21 mouse cellular contexts compared by ENCODE assay signal in genomic region chr10:90779561-90780400, GRCm38 (mm10).
DNase-seq lines count a peak whose midpoint lies in the region; ATAC-seq and TF ChIP-seq lines count a peak whose summit lies in the region.
"Had no signal": no experiment of that assay in that cellular context is flagged by ENCODE, and none has a peak within 500 bp of the region (broad histone marks: within the 10 kb centered on the region; RNA-seq: fewer than 3 reads in every experiment).

No protein-coding gene starts in this region.

- no peak for DNase-seq in hindbrain, embryonic 11.5 days (ENCODE audit: low spot score)
- DNase-seq in left cerebral cortex, adult 2 months (ENCODE audit: extremely low spot score in 1 of 2, low spot score in 2 of 2), result no peak
- DNase-seq in left cerebral cortex, adult 9 months (ENCODE audit: low spot score in 2 of 2), result no peak
- DNase-seq in ES-E14 (ENCODE audit: low read depth, low spot score), result peak; percentile 42
- DNase-seq in mesoderm, embryonic 11.5 days (ENCODE audit: low read depth, low spot score), result peak; percentile 29
- DNase-seq in urinary bladder, postnatal 25 days (ENCODE audit: low spot score), result no peak
- DNase-seq: adrenal gland, postnatal 36 days; B cell, adult 2 months; cerebellum, adult 8-10 months; heart, postnatal 14 days; liver; right cerebral cortex, postnatal 14 days; spleen, adult 18-20 months; thymus, postnatal 25 days had no signal

- in situ Hi-C loops in ES-E14 (cut with MboI; ENCODE audit: low sequenced_read_pairs in 2 of 2, unreplicated experiment in 2 of 2), result no loop called here

- H3K9ac ChIP-seq in hindbrain, embryonic 15.5 days, result no peak overlapping the region
- no peak overlapping the region for H3K9ac ChIP-seq in hindbrain, embryonic 11.5 days (ENCODE audit: low read depth, low read length)
- no peak overlapping the region for H3K9ac ChIP-seq in ES-E14 (ENCODE audit: insufficient read depth, low read depth, low read length, poor library complexity, severe bottlenecking)
- H3K9ac ChIP-seq: embryonic facial prominence, embryonic 13.5 days; heart, embryonic 12.5 days; midbrain, embryonic 13.5 days had no signal

- H3K27ac ChIP-seq in hindbrain, embryonic 15.5 days (replicated peaks), result no peak overlapping the region
- H3K27ac ChIP-seq in hindbrain, embryonic 11.5 days (ENCODE audit: low read depth, low read length), result no peak overlapping the region
- no peak overlapping the region for H3K27ac ChIP-seq in left cerebral cortex, adult 2 months
- H3K27ac ChIP-seq in ES-E14 (ENCODE audit: insufficient read depth, low read depth, low read length, poor library complexity, severe bottlenecking), result no peak overlapping the region
- H3K27ac ChIP-seq: embryonic facial prominence, embryonic 13.5 days; midbrain, embryonic 13.5 days had no signal

- 55% methylated on average over 13 of the region's 13 CpGs for WGBS in hindbrain, embryonic 15.5 days
- WGBS in hindbrain, embryonic 11.5 days, result 49% methylated on average over 13 of the region's 13 CpGs

- no peaks in the 10 kb centered on the region for H3K9me3 ChIP-seq in hindbrain, embryonic 15.5 days
- H3K9me3 ChIP-seq in hindbrain, embryonic 11.5 days (ENCODE audit: control insufficient read depth, low read length), result no peaks in the 10 kb centered on the region
- H3K9me3 ChIP-seq in ES-E14 (ENCODE audit: control insufficient read depth, insufficient read depth, low read depth, low read length), result no peaks in the 10 kb centered on the region
- H3K9me3 ChIP-seq: embryonic facial prominence, embryonic 13.5 days; heart, embryonic 12.5 days; midbrain, embryonic 13.5 days had no signal

- intact Hi-C loops in left cerebral cortex, adult 2 months (cut with DNase I), result no loop called here

- H3K27me3 ChIP-seq in hindbrain, embryonic 15.5 days, result no peaks in the 10 kb centered on the region
- H3K27me3 ChIP-seq in hindbrain, embryonic 11.5 days (ENCODE audit: control insufficient read depth, insufficient read depth, low read length), result no peaks in the 10 kb centered on the region
- H3K27me3 ChIP-seq: embryonic facial prominence, embryonic 13.5 days; heart, embryonic 12.5 days; midbrain, embryonic 13.5 days had no signal

- H3K4me1 ChIP-seq in hindbrain, embryonic 15.5 days (replicated peaks), result no peaks in the 10 kb centered on the region
- no peaks in the 10 kb centered on the region for H3K4me1 ChIP-seq in hindbrain, embryonic 11.5 days (replicated peaks; ENCODE audit: control insufficient read depth, insufficient read depth, low read length)
- peaks cover 0 to 6% of the 10 kb centered on the region in 2 experiments; a peak in 2 of 4 replicates for H3K4me1 ChIP-seq in ES-E14 (ENCODE audit: control insufficient read depth in 2 of 2, insufficient read depth in 2 of 2, low read length in 2 of 2, poor library complexity in 1 of 2)
- H3K4me1 ChIP-seq: embryonic facial prominence, embryonic 13.5 days; heart, embryonic 12.5 days; midbrain, embryonic 13.5 days had no signal

- ATAC-seq in hindbrain, embryonic 15.5 days (ENCODE audit: low FRiP score, low read depth), result peak; percentile 51; the same call in 1 of the 2 replicates
- ATAC-seq in hindbrain, embryonic 11.5 days (ENCODE audit: low FRiP score), result no peak
- ATAC-seq: forebrain, embryonic 14.5 days; lung, postnatal 0 days; midbrain, embryonic 13.5 days had no signal

- H3K4me2 ChIP-seq in hindbrain, embryonic 15.5 days, result no peak overlapping the region
- H3K4me2 ChIP-seq in hindbrain, embryonic 11.5 days (replicated peaks; ENCODE audit: low read depth, low read length), result no peak overlapping the region
- H3K4me2 ChIP-seq: embryonic facial prominence, embryonic 13.5 days; heart, embryonic 12.5 days; midbrain, embryonic 13.5 days had no signal

- H3K4me3 ChIP-seq in hindbrain, embryonic 15.5 days, result no peak overlapping the region
- H3K4me3 ChIP-seq in hindbrain, embryonic 11.5 days (ENCODE audit: low read depth, low read length), result no peak overlapping the region
- H3K4me3 ChIP-seq in left cerebral cortex, adult 2 months, result no peak overlapping the region
- no peak overlapping the region for H3K4me3 ChIP-seq in ES-E14 (ENCODE audit: insufficient read depth in 1 of 2, low read depth in 1 of 2, low read length in 2 of 2, poor library complexity in 1 of 2, severe bottlenecking in 1 of 2)
- H3K4me3 ChIP-seq: embryonic facial prominence, embryonic 13.5 days; heart, embryonic 12.5 days; midbrain, embryonic 13.5 days had no signal

- peak; percentile 2; the same call in 1 of the 2 replicates for TF ChIP-seq CTCF in left cerebral cortex, adult 2 months (IDR thresholded peaks at IDR 0.05)

- no peaks in the 10 kb centered on the region for H3K36me3 ChIP-seq in hindbrain, embryonic 15.5 days
- no peaks in the 10 kb centered on the region for H3K36me3 ChIP-seq in hindbrain, embryonic 11.5 days (ENCODE audit: control insufficient read depth, insufficient read depth, low read length)
- no peaks in the 10 kb centered on the region for H3K36me3 ChIP-seq in ES-E14 (ENCODE audit: control insufficient read depth, insufficient read depth, low read length, poor library complexity, severe bottlenecking)
- H3K36me3 ChIP-seq: embryonic facial prominence, embryonic 13.5 days; G1E; heart, embryonic 12.5 days; midbrain, embryonic 13.5 days had no signal

TF ChIP-seq in ES-E14, 5 proteins besides CTCF, POLR2A, EP300 and RAD21:
- no peak for TF ChIP-seq HCFC1 (IDR thresholded peaks at IDR 0.05; ENCODE audit: borderline replicate concordance, insufficient read depth, low read length)
- no peak for TF ChIP-seq ZC3H11A (IDR thresholded peaks at IDR 0.05; ENCODE audit: borderline replicate concordance, low read depth, low read length)
- TF ChIP-seq MAFK (IDR thresholded peaks at IDR 0.05; ENCODE audit: insufficient read depth, low read depth, low read length), result no peak
- TF ChIP-seq CHD2 (IDR thresholded peaks at IDR 0.05; ENCODE audit: low read depth, low read length), result no peak
- no peak for TF ChIP-seq ZNF384 (IDR thresholded peaks at IDR 0.05; ENCODE audit: low read depth, low read length)

Comparison
In these comparisons a context has a peak if more than half of its experiments do, and no peak if none do; other contexts are left out.
1. DNase-seq: peak in ES-E14 (single experiment) and mesoderm, embryonic 11.5 days (single experiment); none in hindbrain, embryonic 11.5 days (single experiment), left cerebral cortex, adult 2 months (0 of 2), left cerebral cortex, adult 9 months (0 of 2) and urinary bladder, postnatal 25 days (single experiment).